Mouse (Mus musculus) c-Kit-negative CD71-positive TER-119-positive erythroid progenitor cells, embryonic 14.5 days (primary cell): Measurements from ENCODE around the gene Clca3a1.

Source experiments
- DNase-seq: peaks from one replicate; pipeline ENCODE4 v3.0.0-alpha.2; 2013; ENCODE audit warnings: low read depth, low spot score

The Clca3a1 gene

GRCm38 (mm10) chr3:144679701-144680159 lies 81.0 kb downstream of the Clca3a1 start:
- no peak for DNase-seq
